Mouse (Mus musculus): Measurements from ENCODE around the gene Mllt10. TPM values are rescaled to one million over a fixed set of nuclear protein-coding genes. Genes with fewer than 3 reads are reported as not detected.
A peak's percentile ranks its signal among the peaks of the same experiment; 100 is the strongest.

Mllt10 gene
- total and polyA plus RNA-seq, 2 experiments from 2014 or later: 28.9 to 96.5 TPM

GRCm38 (mm10) chr2:18051831-18052170, 3.2 kb upstream of the Mllt10 start:
- no peak for DNase-seq (ENCODE audit: low spot score)
- H3K4me2 ChIP-seq (ENCODE audit: low read depth, low read length, poor library complexity, severe bottlenecking): no peak overlapping the region

GRCm38 (mm10) chr2:18052581-18052980, 2.5 kb upstream of the Mllt10 start:
- no peak overlapping the region for H3K27ac ChIP-seq (ENCODE audit: low read depth, low read length)
- H3K4me2 ChIP-seq (ENCODE audit: low read depth, low read length, poor library complexity, severe bottlenecking): no peak overlapping the region
- no peak overlapping the region for H3K9ac ChIP-seq (replicated peaks; ENCODE audit: low read length, poor library complexity, severe bottlenecking)
- TF ChIP-seq CTCF (IDR thresholded peaks at IDR 0.05): no peak
- H3K36me3 ChIP-seq (ENCODE audit: insufficient read depth, low read length): no peaks in the 10 kb centered on the region
- WGBS: 54% methylated on average over 3 of the region's 3 CpGs
- ATAC-seq (ENCODE audit: low FRiP score) (no peak), DNase-seq (ENCODE audit: low spot score) (no peak)
- H3K4me3 ChIP-seq (ENCODE audit: low read depth, low read length): no peak overlapping the region
- no peaks in the 10 kb centered on the region for H3K27me3 ChIP-seq (ENCODE audit: insufficient read depth, low read length)
- peaks cover 8% of the 10 kb centered on the region; the same call in 1 of the 2 replicates for H3K4me1 ChIP-seq (ENCODE audit: insufficient read depth, low read length)
- H3K9me3 ChIP-seq (ENCODE audit: low read length): no peaks in the 10 kb centered on the region

More at GRCm38 (mm10) chr2:18051831-18052170, 3.2 kb upstream of the Mllt10 start:
- TF ChIP-seq CTCF (IDR thresholded peaks at IDR 0.05): no peak
- WGBS: 56% methylated on average over 3 of the region's 3 CpGs
- no peak overlapping the region for H3K27ac ChIP-seq (ENCODE audit: low read depth, low read length)
- no peaks in the 10 kb centered on the region for H3K36me3 ChIP-seq (ENCODE audit: insufficient read depth, low read length)
- no peaks in the 10 kb centered on the region for H3K9me3 ChIP-seq (ENCODE audit: low read length)
- H3K27me3 ChIP-seq (ENCODE audit: insufficient read depth, low read length): no peaks in the 10 kb centered on the region
- H3K4me3 ChIP-seq (ENCODE audit: low read depth, low read length): no peak overlapping the region
- ATAC-seq (ENCODE audit: low FRiP score): no peak
- no peak overlapping the region for H3K9ac ChIP-seq (replicated peaks; ENCODE audit: low read length, poor library complexity, severe bottlenecking)
- H3K4me1 ChIP-seq (ENCODE audit: insufficient read depth, low read length): peaks cover 8% of the 10 kb centered on the region; the same call in 1 of the 2 replicates

DNA sequence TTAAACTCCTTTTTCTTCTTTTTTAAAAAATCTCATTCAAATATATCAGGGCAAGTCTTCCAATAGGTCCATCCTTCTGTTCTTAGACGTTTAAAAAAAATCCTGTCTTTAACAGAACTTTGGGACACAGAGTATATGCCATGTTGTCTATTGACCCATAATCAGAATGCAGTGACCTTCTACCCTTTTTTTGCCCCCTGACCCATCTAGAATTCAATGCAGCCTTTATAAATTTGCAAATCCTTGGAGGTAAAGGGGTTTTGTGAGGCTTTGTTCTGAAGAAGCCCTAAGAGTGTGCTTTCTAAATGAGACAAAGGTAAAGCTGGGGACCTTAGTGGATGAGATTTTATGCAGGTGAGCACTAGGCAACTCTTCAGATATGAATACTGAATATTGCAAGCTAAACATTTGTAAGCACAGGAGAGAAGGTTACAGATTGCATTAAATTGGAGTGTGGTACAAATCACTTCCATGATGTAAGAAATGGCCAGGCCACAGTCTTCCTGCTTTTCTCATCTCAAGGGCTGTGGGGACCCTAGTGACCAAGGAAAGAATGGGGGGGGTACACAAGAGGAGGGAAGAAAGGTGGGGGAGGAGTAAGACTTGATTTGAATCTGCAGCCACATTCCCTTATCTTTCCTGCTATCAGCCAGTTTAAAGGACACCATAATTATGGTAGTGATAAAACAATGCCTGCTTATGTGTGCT, 1.6 kb upstream of the Mllt10 start:
- no peak overlapping the region for H3K27ac ChIP-seq (ENCODE audit: low read depth, low read length)
- DNase-seq (ENCODE audit: low spot score): no peak
- H3K4me1 ChIP-seq (ENCODE audit: insufficient read depth, low read length): peaks cover 8% of the 10 kb centered on the region; the same call in 1 of the 2 replicates
- ATAC-seq (ENCODE audit: low FRiP score): no peak
- no peak overlapping the region for H3K4me2 ChIP-seq (ENCODE audit: low read depth, low read length, poor library complexity, severe bottlenecking)
- H3K9me3 ChIP-seq (ENCODE audit: low read length): no peaks in the 10 kb centered on the region
- TF ChIP-seq CTCF (IDR thresholded peaks at IDR 0.05): no peak
- H3K9ac ChIP-seq (replicated peaks; ENCODE audit: low read length, poor library complexity, severe bottlenecking): no peak overlapping the region
- H3K27me3 ChIP-seq (ENCODE audit: insufficient read depth, low read length): no peaks in the 10 kb centered on the region
- WGBS: 60% methylated on average over 1 of the region's 1 CpGs
- no peaks in the 10 kb centered on the region for H3K36me3 ChIP-seq (ENCODE audit: insufficient read depth, low read length)
- no peak overlapping the region for H3K4me3 ChIP-seq (ENCODE audit: low read depth, low read length)

DNA sequence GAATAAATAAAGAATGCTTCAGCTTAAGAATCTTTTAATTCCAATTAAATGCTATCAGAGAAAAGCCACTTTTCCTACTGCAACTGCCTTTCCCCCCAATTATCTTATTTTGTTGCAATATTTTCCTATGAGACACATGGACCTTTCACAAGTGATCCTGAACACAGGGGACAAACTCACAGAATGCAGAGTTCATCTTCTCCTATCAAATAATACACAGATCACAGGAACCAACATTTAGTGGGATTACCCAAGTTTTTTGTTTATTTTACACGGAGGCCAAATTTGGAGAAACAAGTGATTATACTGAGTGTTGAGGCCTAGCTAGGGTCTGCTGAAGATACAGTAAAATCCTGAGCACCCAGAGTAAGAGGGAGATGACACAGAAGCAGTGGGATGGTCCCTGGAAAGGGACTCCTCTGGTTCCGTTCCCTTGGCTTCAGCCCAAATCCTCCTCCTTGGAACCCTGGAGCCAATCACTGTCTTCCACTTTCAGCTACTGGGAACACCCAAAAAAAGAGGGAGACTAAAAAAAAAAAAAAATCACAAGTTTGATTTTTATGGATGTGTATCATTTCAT, 996 bp upstream of the Mllt10 start:
- H3K4me2 ChIP-seq (ENCODE audit: low read depth, low read length, poor library complexity, severe bottlenecking): no peak overlapping the region
- H3K27ac ChIP-seq (ENCODE audit: low read depth, low read length): no peak overlapping the region
- no peaks in the 10 kb centered on the region for H3K36me3 ChIP-seq (ENCODE audit: insufficient read depth, low read length)
- DNase-seq (ENCODE audit: low spot score) (peak; percentile 81), ATAC-seq (ENCODE audit: low FRiP score) (no peak)
- TF ChIP-seq CTCF (IDR thresholded peaks at IDR 0.05): no peak
- H3K9me3 ChIP-seq (ENCODE audit: low read length): no peaks in the 10 kb centered on the region
- H3K27me3 ChIP-seq (ENCODE audit: insufficient read depth, low read length): no peaks in the 10 kb centered on the region
- no peak overlapping the region for H3K4me3 ChIP-seq (ENCODE audit: low read depth, low read length)
- H3K9ac ChIP-seq (replicated peaks; ENCODE audit: low read length, poor library complexity, severe bottlenecking): no peak overlapping the region
- peaks cover 8% of the 10 kb centered on the region; the same call in 1 of the 2 replicates for H3K4me1 ChIP-seq (ENCODE audit: insufficient read depth, low read length)
- WGBS: 55% methylated on average over 2 of the region's 2 CpGs

GRCm38 (mm10) chr2:18055929-18056785, 1.1 kb downstream of the Mllt10 start:
- TF ChIP-seq CTCF (IDR thresholded peaks at IDR 0.05): no peak
- no peaks in the 10 kb centered on the region for H3K36me3 ChIP-seq (ENCODE audit: insufficient read depth, low read length)
- under 1% methylated on average over 57 of the region's 66 CpGs for WGBS
- ATAC-seq (ENCODE audit: low FRiP score): peak; percentile 87
- no peaks in the 10 kb centered on the region for H3K4me1 ChIP-seq (ENCODE audit: insufficient read depth, low read length)
- peak overlapping the region; percentile 79 for H3K9ac ChIP-seq (replicated peaks; ENCODE audit: low read length, poor library complexity, severe bottlenecking)
- DNase-seq (ENCODE audit: low spot score): peak; percentile 92
- no peaks in the 10 kb centered on the region for H3K9me3 ChIP-seq (ENCODE audit: low read length)
- peak overlapping the region; percentile 68 for H3K4me3 ChIP-seq (ENCODE audit: low read depth, low read length)
- H3K27ac ChIP-seq (ENCODE audit: low read depth, low read length): peak overlapping the region; percentile 96
- H3K27me3 ChIP-seq (ENCODE audit: insufficient read depth, low read length): no peaks in the 10 kb centered on the region
- H3K4me2 ChIP-seq (ENCODE audit: low read depth, low read length, poor library complexity, severe bottlenecking): peak overlapping the region; percentile 91
